Mouse (Mus musculus) layer of hippocampus, postnatal 25 days (tissue): ENCODE measurements at regions not wholly inside any gene's neighbourhood (a gene's known extent, or its start where the extent isn't known, plus 50 kb on each side); places are given as distances from the start of the nearest gene placed in this dataset.

Experiments
- DNase-seq, 2 experiments: peaks; one replicate each; pipeline ENCODE4 v3.0.0; 2022; ENCODE audit warnings: mixed read lengths in 2 of 2, low spot score in 1 of 2; ENCODE audit errors: extremely low spot score in 1 of 2

- no peak for DNase-seq
Observed at GRCm38 (mm10) chr12:109864826-109865225, 264.7 kb upstream of the Rtl1 start.

GRCm38 (mm10) chr12:109871021-109871420 lies 270.9 kb upstream of the Rtl1 start:
- DNase-seq, result no peak

GRCm38 (mm10) chr12:109874466-109874865 lies 274.3 kb upstream of the Rtl1 start:
- no peak for DNase-seq

GRCm38 (mm10) chr12:109881108-109881507 lies 281.0 kb upstream of the Rtl1 start:
- no peak for DNase-seq

- DNase-seq, result no peak
Observed at GRCm38 (mm10) chr12:109891206-109891605, 291.1 kb upstream of the Rtl1 start.

GRCm38 (mm10) chr12:109892834-109893233 lies 292.7 kb upstream of the Rtl1 start:
- DNase-seq, result no peak

GRCm38 (mm10) chr12:109893657-109894056 lies 293.5 kb upstream of the Rtl1 start:
- no peak for DNase-seq

GRCm38 (mm10) chr12:109895389-109895788 lies 295.3 kb upstream of the Rtl1 start:
- no peak for DNase-seq

GRCm38 (mm10) chr12:109896397-109896796 lies 296.3 kb upstream of the Rtl1 start:
- no peak for DNase-seq

GRCm38 (mm10) chr12:109896906-109897305 lies 296.8 kb upstream of the Rtl1 start:
- no peak for DNase-seq

GRCm38 (mm10) chr12:109897861-109898385 lies 297.8 kb upstream of the Rtl1 start:
- no peak for DNase-seq

- no peak for DNase-seq
Observed at GRCm38 (mm10) chr12:109899420-109899819, 299.3 kb upstream of the Rtl1 start.

- no peak for DNase-seq
Observed at GRCm38 (mm10) chr12:109910966-109911495, 310.9 kb upstream of the Rtl1 start.

- no peak for DNase-seq
Observed at GRCm38 (mm10) chr12:109911506-109911905, 311.4 kb upstream of the Rtl1 start.

- no peak for DNase-seq
Observed at GRCm38 (mm10) chr12:109917761-109918160, 317.6 kb upstream of the Rtl1 start.

- no peak for DNase-seq
Observed at GRCm38 (mm10) chr12:109918901-109919300, 318.8 kb upstream of the Rtl1 start.

GRCm38 (mm10) chr12:109922111-109922510 lies 322.0 kb upstream of the Rtl1 start:
- DNase-seq, result no peak

GRCm38 (mm10) chr12:109925866-109926265 lies 325.7 kb upstream of the Rtl1 start:
- no peak for DNase-seq

- no peak for DNase-seq
Observed at GRCm38 (mm10) chr12:109926643-109927042, 326.5 kb upstream of the Rtl1 start.

GRCm38 (mm10) chr12:109946179-109946578 lies 332.7 kb upstream of the Dio3 start:
- DNase-seq, result no peak

GRCm38 (mm10) chr12:109946936-109947335 lies 331.9 kb upstream of the Dio3 start:
- DNase-seq, result no peak

- DNase-seq, result no peak
Observed at GRCm38 (mm10) chr12:109947886-109948433, 330.9 kb upstream of the Dio3 start.
